Mouse (Mus musculus): Measurements from ENCODE around the gene Aaas. TPM values are rescaled to one million over a fixed set of nuclear protein-coding genes. Genes with fewer than 3 reads are reported as not detected.

The Aaas gene
- polyA plus RNA-seq, 1 experiment from 2014 or later: 135 TPM

Other genes with a start within 250 kb of the Aaas start
- gene Spryd3, start 214.5 kb downstream of the Aaas start, polyA plus RNA-seq (2016; fragmentation: Nextera tagmentation; extraction: Ambion mirVana): 12.7 and 13.2 TPM in 2 replicates
- gene Igfbp6, start 206.4 kb downstream of the Aaas start, polyA plus RNA-seq (2016; fragmentation: Nextera tagmentation; extraction: Ambion mirVana): 0.26 and 0.36 TPM in 2 replicates
- 0.09 and 0.18 TPM in 2 replicates for gene Soat2, start 200.2 kb downstream of the Aaas start, polyA plus RNA-seq (2016; fragmentation: Nextera tagmentation; extraction: Ambion mirVana)
- gene Zfp740, start 147.5 kb downstream of the Aaas start, polyA plus RNA-seq (2016; fragmentation: Nextera tagmentation; extraction: Ambion mirVana): 77.6 and 79.3 TPM in 2 replicates
- 48.6 and 48.7 TPM in 2 replicates for gene Csad, start 146.0 kb downstream of the Aaas start, polyA plus RNA-seq (2016; fragmentation: Nextera tagmentation; extraction: Ambion mirVana)
- 1.1 and 1.6 TPM in 2 replicates for gene Itgb7, start 118.8 kb downstream of the Aaas start, polyA plus RNA-seq (2016; fragmentation: Nextera tagmentation; extraction: Ambion mirVana)
- 77.8 and 90.2 TPM in 2 replicates for gene Rarg, start 93.3 kb downstream of the Aaas start, polyA plus RNA-seq (2016; fragmentation: Nextera tagmentation; extraction: Ambion mirVana)
- 0.75 and 1.3 TPM in 2 replicates for gene Gm9918, start 80.2 kb downstream of the Aaas start, polyA plus RNA-seq (2016; fragmentation: Nextera tagmentation; extraction: Ambion mirVana)
- gene Mfsd5, start 71.3 kb downstream of the Aaas start, polyA plus RNA-seq (2016; fragmentation: Nextera tagmentation; extraction: Ambion mirVana): 63.2 and 66.4 TPM in 2 replicates
- gene Espl1, start 54.5 kb downstream of the Aaas start, polyA plus RNA-seq (2016; fragmentation: Nextera tagmentation; extraction: Ambion mirVana): 55.4 and 57.6 TPM in 2 replicates
- gene Pfdn5, start 24.7 kb downstream of the Aaas start, polyA plus RNA-seq (2016; fragmentation: Nextera tagmentation; extraction: Ambion mirVana): 353 and 356 TPM in 2 replicates
- gene Myg1, start 19.1 kb downstream of the Aaas start, polyA plus RNA-seq (2016; fragmentation: Nextera tagmentation; extraction: Ambion mirVana): 123 and 126 TPM in 2 replicates
- gene Sp7, start 16.4 kb upstream of the Aaas start, polyA plus RNA-seq (2016; fragmentation: Nextera tagmentation; extraction: Ambion mirVana): 1.4 and 1.7 TPM in 2 replicates
- gene Sp1, start 55.4 kb upstream of the Aaas start, polyA plus RNA-seq (2016; fragmentation: Nextera tagmentation; extraction: Ambion mirVana): 9.9 and 10.6 TPM in 2 replicates
- gene Amhr2, start 94.6 kb upstream of the Aaas start, polyA plus RNA-seq (2016; fragmentation: Nextera tagmentation; extraction: Ambion mirVana): 0.09 and 0.20 TPM in 2 replicates
- gene Prr13, start 108.3 kb upstream of the Aaas start, polyA plus RNA-seq (2016; fragmentation: Nextera tagmentation; extraction: Ambion mirVana): 73.1 and 77.4 TPM in 2 replicates
- gene Pcbp2, start 119.8 kb upstream of the Aaas start, polyA plus RNA-seq (2016; fragmentation: Nextera tagmentation; extraction: Ambion mirVana): 206 and 217 TPM in 2 replicates
- gene Gm10337, start 153.0 kb upstream of the Aaas start, polyA plus RNA-seq (2016; fragmentation: Nextera tagmentation; extraction: Ambion mirVana): 7.6 TPM in 1 of 2 replicates, not detected in the other
- 29.1 and 32.3 TPM in 2 replicates for gene Map3k12, start 166.3 kb upstream of the Aaas start, polyA plus RNA-seq (2016; fragmentation: Nextera tagmentation; extraction: Ambion mirVana)
- gene Tarbp2, start 167.4 kb upstream of the Aaas start, polyA plus RNA-seq (2016; fragmentation: Nextera tagmentation; extraction: Ambion mirVana): 140 and 143 TPM in 2 replicates
- 1.8 and 2.8 TPM in 2 replicates for gene Npff, start 174.2 kb upstream of the Aaas start, polyA plus RNA-seq (2016; fragmentation: Nextera tagmentation; extraction: Ambion mirVana)